Mouse (Mus musculus) v-Abl transformed pro-B cells (cell line): ENCODE data around the gene Hsd17b11.

ENCODE experiments used
- in situ Hi-C, 2 experiments: fragments of 400-800 bp; cut with MboI; formaldehyde crosslinking; loops; one replicate each; pipeline ENCODE4 v1.15.1; 2025; ENCODE audit not compliant: unreplicated experiment in 2 of 2

Gene Hsd17b11

GRCm38 (mm10) chr5:104039154-104039932 is 17.6 kb upstream of the Hsd17b11 start:
- in situ Hi-C loops, result loop anchor here (5.0 to 25.0 kb wide), 3 partner anchors 37 to 1298 kb away; no protein-coding TSS in a partner anchor

GRCm38 (mm10) chr5:104036686-104037085 is 15.0 kb upstream of the Hsd17b11 start:
- in situ Hi-C loops, result loop anchor here (5.0 to 25.0 kb wide), 3 partner anchors 34 to 1301 kb away; no protein-coding TSS in a partner anchor

- in situ Hi-C loops, result loop anchor here (5.0 to 25.0 kb wide), 3 partner anchors 34 to 1301 kb away; no protein-coding TSS in a partner anchor
These were observed 14.1 kb upstream of the Hsd17b11 start for GRCm38 (mm10) chr5:104035824-104036223.

GRCm38 (mm10) chr5:104035066-104035465 is 13.3 kb upstream of the Hsd17b11 start:
- in situ Hi-C loops, result loop anchor here (5.0 to 25.0 kb wide), 3 partner anchors 33 to 1302 kb away; no protein-coding TSS in a partner anchor

GRCm38 (mm10) chr5:104032434-104033097 is 10.8 kb upstream of the Hsd17b11 start:
- in situ Hi-C loops, result loop anchor here in 1 of 2 experiments (25.0 kb wide), 1 partner anchor 1305 kb away; no protein-coding TSS in a partner anchor

GRCm38 (mm10) chr5:104025245-104025854 is 3.6 kb upstream of the Hsd17b11 start:
- in situ Hi-C loops, result loop anchor here in 1 of 2 experiments (25.0 kb wide), 1 partner anchor 1312 kb away; no protein-coding TSS in a partner anchor

- in situ Hi-C loops, result loop anchor here in 1 of 2 experiments (25.0 kb wide), 2 partner anchors 1313 to 1663 kb away; partner anchors contain the start of gene Lrrc8d
These were observed 3.0 kb upstream of the Hsd17b11 start for GRCm38 (mm10) chr5:104024762-104025161.

GRCm38 (mm10) chr5:104024193-104024592 is 2.5 kb upstream of the Hsd17b11 start:
- in situ Hi-C loops, result loop anchor here in 1 of 2 experiments (25.0 kb wide), 1 partner anchor 1663 kb away; the partner anchor contains the start of gene Lrrc8d

GRCm38 (mm10) chr5:104023289-104024020 is 1.7 kb upstream of the Hsd17b11 start:
- in situ Hi-C loops, result loop anchor here in 1 of 2 experiments (25.0 kb wide), 1 partner anchor 1664 kb away; the partner anchor contains the start of gene Lrrc8d

- in situ Hi-C loops, result loop anchor here in 1 of 2 experiments (25.0 kb wide), 1 partner anchor 1665 kb away; the partner anchor contains the start of gene Lrrc8d
These were observed 839 bp upstream of the Hsd17b11 start for GRCm38 (mm10) chr5:104022558-104022957.

GRCm38 (mm10) chr5:104011419-104011818 is 10.3 kb downstream of the Hsd17b11 start:
- in situ Hi-C loops, result loop anchor here in 1 of 2 experiments (25.0 kb wide), 1 partner anchor 1676 kb away; the partner anchor contains the start of gene Lrrc8d

- in situ Hi-C loops, result loop anchor here in 1 of 2 experiments (25.0 kb wide), 1 partner anchor 1677 kb away; the partner anchor contains the start of gene Lrrc8d
These were observed 11.5 kb downstream of the Hsd17b11 start for GRCm38 (mm10) chr5:104010261-104010660.

- in situ Hi-C loops, result loop anchor here (10.0 to 25.0 kb wide), 3 partner anchors 45 to 1678 kb away; partner anchors contain the start of gene Lrrc8d (in 1 of the 2)
These were observed 12.3 kb downstream of the Hsd17b11 start for GRCm38 (mm10) chr5:104009421-104009820.

GRCm38 (mm10) chr5:104007801-104008200 is 13.9 kb downstream of the Hsd17b11 start:
- in situ Hi-C loops, result loop anchor here (10.0 to 25.0 kb wide), 3 partner anchors 47 to 1680 kb away; partner anchors contain the start of gene Lrrc8d (in 1 of the 2)

- in situ Hi-C loops, result loop anchor here (10.0 to 25.0 kb wide), 3 partner anchors 48 to 1680 kb away; partner anchors contain the start of gene Lrrc8d (in 1 of the 2)
These were observed 14.9 kb downstream of the Hsd17b11 start for GRCm38 (mm10) chr5:104006811-104007210.

- in situ Hi-C loops, result loop anchor here (5.0 to 25.0 kb wide), 4 partner anchors 33 to 1683 kb away; partner anchors contain the start of gene Lrrc8d (in 1 of the 2)
These were observed 17.8 kb downstream of the Hsd17b11 start for GRCm38 (mm10) chr5:104003955-104004354.

- in situ Hi-C loops, result loop anchor here (5.0 to 25.0 kb wide), 4 partner anchors 34 to 1684 kb away; partner anchors contain the start of gene Lrrc8d (in 1 of the 2)
These were observed 18.3 kb downstream of the Hsd17b11 start for GRCm38 (mm10) chr5:104003256-104003931.

GRCm38 (mm10) chr5:104002549-104003255 is 19.0 kb downstream of the Hsd17b11 start:
- in situ Hi-C loops, result loop anchor here (5.0 to 25.0 kb wide), 4 partner anchors 35 to 1685 kb away; partner anchors contain the start of gene Lrrc8d (in 1 of the 2)
